Mouse (Mus musculus): ENCODE data around the gene Stn1.
"Not testable (repeated sequence)": the region's sequence is repeated elsewhere in the genome, so short reads cannot be mapped to it uniquely, and the experiment has no call there.

Gene Stn1

DNA sequence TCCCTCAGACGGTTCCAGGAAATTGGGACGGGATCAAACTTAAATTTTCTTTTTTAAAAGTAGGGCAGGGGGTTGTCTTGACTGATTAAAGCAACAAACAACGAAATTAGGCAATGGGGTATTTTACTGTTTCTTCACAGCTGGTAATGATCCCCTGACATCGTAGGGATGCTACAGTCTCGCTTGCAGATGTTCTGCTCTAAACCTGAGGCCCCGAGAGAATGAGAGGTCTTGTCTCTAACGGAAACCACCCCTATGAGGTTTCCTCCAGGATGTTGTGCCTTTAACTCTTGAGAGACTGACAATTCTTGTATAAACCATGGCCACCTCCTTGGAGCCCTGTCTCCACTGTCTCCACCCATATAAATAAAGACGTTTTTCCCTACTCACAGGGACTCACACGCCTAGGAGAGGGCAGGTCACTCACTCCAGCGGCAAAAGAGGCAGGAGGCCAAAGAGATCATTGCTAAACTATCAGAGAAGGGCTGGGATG is at the start of gene Stn1:
Gene Stn1, minus strand, starts transcription at position 208 of the 493 bp plus-strand sequence.
- no peak for DNase-seq (ENCODE audit: extremely low spot score)

DNA sequence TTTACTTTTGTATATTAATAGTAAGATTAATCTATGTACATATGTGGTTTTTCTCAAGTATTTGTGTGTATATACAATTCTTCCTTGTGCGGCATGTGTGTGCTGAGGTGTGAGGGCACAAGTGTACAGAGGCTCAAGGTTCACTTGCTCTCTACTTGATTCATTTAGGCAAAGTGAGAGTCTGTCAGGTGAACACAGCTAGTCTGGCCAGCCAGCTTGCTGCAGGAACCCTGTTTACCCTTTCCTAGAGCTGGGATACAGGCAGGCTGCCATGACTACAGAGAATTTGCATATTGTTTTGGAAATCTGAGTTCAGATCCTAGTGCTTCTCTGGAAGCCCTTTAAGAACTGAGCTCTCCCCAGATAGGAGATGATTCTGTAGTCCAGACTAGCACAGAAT is 49.7 kb upstream of the Stn1 start:
- DNase-seq (ENCODE audit: extremely low spot score), result no peak

DNA sequence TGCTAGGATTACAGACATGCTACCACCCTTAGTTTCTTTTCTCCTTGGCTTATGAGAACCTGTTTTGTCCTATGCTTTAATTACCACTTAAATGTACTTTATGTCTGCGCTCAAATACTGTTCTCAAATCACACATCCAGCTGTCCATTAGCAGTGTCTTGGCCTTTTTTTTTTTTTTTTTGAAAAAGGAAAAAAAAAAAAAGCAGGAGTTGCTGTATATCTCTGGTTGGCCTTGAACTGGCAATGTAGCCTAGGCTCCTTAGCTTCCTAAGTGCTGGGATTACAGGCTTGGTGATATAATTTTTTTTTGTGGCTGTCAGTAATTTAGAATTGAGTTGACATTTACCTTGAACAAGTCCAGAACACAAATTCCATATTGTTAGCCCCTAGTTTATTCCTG is 48.5 kb upstream of the Stn1 start:
- DNase-seq (ENCODE audit: extremely low spot score), result no peak

DNA sequence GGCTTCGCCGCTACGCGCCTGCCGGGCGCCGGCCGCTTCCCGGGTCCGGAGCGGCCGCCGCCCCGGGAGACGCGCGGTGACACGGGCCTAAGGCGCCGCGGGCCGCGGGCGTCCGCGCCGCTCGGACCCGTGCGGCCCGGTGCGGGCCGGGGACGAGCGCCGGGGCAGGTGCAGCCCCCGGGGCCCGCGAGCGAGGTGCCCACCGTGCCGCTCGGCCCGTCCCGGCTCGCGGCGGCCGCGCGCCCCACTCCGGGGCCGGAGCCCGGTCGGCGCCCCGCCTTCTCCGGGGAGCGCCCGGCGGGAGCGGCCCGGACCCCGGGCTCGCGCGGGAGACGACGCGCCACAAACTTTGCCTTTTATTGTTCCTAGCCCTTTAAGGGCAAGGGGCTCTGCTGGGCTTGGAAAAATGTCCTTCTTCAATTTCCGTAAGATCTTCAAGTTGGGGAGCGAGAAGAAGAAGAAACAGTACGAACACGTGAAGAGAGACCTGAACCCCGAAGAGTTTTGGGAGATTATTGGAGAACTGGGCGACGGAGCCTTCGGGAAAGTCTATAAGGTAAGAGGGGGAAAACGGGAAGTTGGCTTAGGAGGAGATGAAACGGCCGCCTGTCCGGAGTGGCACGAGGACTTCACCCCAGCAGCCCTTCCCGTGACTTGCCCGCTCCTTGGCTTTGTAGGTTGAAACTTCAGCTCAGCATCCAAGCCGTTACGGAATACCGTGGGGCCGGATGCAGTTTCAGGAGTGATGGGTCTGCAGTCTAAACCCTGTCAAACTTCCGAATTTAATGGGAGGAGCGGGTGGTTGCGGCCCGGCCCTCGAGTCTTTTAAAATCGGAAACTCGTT is 42.7 kb upstream of the Stn1 start:
- peak; percentile 46 for DNase-seq (ENCODE audit: extremely low spot score)

DNA sequence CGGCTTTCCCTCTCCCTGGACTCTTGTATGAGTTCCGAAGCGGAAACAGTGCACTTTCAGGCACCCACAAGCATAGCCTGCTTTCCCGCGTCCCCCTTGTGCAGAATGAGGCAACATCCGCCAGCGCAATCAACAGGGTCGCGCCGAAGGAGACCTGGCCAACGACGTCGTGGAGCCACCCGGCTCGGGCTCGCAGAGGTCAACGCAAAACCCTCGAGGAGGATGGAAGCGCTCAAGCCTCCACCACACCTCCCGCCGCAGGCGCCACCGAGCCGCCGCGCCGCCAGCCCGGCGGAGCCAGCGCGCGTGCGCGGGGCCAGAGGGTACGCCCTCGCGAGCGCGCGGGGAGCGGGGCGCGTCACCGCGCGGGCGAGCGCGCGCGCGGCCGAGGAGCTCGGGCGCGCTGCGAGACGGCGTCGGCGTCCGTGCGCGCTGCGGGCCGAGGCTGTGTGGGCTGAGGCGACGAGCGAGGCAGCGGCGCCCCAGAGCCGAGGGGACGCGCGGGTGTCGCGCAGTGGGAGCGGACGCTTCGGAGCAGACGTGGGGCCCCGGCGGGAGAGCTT is 42.0 kb upstream of the Stn1 start, which contains the start of gene Slk:
Gene Slk, plus strand, starts transcription at position 454 of the 563 bp plus-strand sequence.
- peak; percentile 86 for DNase-seq (ENCODE audit: extremely low spot score)

DNA sequence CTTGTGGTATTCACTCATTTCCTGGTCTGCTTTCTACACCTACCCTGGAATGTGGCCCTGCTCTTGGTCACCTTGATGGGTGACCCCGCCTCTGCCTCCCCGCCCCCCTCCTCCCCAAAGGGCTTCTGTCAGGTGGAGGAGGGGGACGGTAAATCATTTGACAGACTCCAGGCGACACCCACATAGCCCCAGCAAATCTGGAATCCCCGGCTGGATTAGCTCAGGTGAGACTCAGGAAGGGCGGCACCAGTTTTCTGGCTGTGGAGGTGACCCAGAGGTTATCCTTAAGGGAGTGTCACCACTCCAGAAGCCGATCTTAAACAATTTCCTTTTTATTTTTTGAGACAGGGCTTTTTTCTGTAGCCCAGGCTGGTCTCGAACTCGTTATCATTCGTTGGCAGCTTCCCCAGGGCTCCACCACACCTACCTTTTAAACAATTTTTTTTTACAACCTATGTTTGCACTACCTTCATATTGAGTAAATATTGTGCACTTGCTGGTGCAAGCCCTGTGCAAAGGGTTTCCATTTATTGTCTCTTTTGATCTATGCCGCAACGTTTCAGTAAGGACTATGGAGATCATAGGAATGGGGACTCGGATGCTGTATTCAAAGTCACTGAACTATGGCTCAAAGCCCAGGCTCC is 41.4 kb upstream of the Stn1 start:
- DNase-seq (ENCODE audit: extremely low spot score), result no peak

DNA sequence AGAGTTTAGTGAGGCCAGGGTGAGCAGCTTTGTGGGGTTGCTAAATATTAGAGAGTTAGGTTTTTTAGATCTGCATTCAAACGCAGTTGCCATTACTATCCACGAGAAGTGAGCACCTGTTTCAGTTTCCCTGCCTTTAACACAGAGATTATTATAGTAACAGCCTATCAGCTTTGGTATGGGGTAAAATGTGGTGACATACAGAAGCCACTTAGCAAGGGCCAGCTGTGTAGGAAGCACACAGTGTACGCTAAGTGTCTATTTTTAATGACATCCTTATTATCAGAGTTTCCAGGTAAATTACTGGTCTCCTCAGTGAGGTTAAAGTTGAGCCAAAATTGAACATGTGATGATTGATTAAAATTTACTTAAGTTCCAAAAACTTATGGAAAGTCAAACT is 36.4 kb upstream of the Stn1 start:
- DNase-seq (ENCODE audit: extremely low spot score), result no peak

DNA sequence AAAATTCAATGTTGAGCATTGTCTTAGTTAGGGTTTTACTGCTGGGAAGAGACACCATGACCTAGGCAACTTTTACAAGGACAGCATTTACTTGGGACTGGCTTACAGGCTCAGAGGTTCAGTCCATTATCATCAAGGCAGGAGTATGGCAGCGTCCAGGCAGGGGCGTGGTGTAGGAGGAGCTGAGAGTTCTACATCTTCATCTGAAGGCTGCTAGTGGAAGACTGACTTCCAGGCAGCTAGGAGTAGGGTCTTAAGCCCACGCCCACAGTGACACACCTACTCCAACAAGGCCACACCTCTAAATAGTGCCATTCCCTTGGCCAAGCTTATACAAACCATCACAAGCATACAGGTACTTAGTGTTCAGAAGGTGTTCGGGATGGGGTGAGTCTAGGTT is 34.7 kb upstream of the Stn1 start:
- not testable (repeated sequence) for DNase-seq (ENCODE audit: extremely low spot score)

DNA sequence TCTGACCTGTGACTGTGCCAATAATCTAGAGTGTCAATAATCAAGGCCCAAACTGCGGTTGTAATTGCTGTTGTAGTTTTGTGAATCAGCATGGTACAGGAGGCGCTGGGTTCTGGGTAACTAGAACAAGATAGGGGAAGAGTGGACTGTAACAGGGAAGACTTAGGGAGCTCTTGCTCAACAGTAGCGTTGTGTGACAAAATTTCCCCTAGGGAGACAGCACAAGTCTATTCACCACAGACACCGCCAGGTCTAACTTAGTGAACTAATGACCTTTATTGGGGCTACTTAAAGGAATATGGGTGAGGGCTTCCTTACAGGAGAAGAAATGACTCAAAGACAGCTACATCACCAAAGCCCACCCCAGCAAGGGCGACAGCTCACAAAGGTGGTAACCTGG is 32.7 kb upstream of the Stn1 start:
- DNase-seq (ENCODE audit: extremely low spot score), result no peak

DNA sequence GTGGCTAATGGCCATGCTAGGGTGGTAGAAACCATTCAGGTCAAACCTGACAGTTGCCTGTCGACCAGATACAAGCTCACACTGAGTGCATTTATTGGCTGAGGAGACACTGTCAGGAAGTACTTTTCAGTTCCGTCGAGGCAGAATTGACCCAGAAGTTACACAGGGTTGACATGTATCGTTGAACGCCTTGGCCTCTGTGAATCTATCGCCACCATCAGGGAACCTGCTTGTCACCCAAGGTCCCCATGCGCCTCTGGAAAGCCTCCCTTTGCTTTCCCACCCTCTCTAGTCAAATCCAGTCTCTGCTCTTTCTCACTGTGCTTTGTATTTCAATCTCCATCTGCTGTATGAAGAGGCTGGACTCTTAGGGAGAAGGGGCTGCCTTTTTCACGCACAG is 28.7 kb upstream of the Stn1 start:
- DNase-seq (ENCODE audit: extremely low spot score), result no peak

DNA sequence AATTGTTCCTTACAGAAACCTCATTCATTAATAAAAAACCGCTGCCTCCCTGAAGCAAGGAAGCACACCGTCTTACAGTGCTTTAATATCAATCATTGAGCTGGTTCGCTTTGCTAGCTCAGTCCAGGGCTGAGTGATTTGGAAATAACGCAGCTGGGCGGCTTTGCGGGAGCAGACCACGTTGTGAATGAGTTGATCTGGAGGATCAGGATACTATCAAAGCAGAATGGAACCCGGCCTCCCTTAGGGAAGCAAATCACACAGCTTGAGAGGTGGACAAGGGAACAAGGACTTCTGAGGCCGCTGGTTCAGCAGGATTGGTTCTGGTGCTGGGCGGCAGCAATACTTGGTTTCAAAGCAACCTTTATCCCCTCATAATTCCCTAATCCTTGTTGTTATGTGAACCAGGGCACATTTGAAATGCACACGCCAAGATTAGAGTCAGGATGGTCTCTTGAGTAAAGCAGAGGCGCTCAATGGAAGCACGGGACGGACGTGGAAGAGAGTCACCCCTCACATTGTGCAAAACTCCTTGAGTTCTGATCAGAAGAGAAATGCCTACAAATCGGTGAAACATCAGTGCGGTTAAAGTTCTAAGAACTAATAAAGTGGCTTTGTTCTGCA is 27.8 kb upstream of the Stn1 start:
- DNase-seq (ENCODE audit: extremely low spot score), result no peak

DNA sequence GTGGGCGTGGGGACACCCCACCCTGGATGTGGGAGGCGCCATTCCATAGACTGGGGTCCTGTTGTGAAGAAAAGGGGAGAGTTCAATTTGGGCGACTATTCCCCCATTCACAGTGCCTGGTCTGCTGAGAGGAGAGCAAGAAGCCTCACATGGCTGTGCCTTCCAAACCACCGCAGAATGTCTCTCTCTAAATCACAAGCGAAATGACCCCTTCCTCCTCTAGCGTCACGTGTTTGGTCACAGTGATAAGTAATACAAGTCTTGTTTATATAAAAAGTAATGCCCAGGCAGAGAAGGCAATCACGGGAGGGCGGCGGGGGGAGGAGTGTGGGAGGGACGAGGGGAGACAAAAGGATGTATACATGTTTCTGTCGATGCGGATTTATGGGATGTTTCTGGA is 26.4 kb upstream of the Stn1 start:
- no peak for DNase-seq (ENCODE audit: extremely low spot score)

DNA sequence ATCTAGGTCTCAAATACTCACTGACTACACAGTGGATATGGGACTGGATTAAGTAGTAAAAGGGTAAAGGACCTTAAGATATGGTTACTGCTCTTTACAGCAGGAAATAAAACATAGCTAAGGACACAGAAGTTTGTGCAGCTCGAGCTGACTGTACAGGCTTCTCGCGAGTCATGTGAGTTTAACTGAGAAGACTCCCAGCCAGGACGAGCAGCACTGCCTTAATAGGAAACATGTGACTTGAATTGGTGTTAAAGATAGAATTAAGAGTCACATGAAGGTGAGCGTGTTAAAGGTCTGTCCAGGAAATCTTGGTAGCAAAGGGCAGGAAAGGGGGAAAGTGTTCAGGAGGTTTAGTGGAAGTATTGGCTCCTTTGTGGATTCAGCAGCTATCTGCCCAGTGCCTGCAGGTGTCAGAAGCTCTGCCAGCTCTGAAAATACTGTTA is 24.7 kb upstream of the Stn1 start:
- no peak for DNase-seq (ENCODE audit: extremely low spot score)

DNA sequence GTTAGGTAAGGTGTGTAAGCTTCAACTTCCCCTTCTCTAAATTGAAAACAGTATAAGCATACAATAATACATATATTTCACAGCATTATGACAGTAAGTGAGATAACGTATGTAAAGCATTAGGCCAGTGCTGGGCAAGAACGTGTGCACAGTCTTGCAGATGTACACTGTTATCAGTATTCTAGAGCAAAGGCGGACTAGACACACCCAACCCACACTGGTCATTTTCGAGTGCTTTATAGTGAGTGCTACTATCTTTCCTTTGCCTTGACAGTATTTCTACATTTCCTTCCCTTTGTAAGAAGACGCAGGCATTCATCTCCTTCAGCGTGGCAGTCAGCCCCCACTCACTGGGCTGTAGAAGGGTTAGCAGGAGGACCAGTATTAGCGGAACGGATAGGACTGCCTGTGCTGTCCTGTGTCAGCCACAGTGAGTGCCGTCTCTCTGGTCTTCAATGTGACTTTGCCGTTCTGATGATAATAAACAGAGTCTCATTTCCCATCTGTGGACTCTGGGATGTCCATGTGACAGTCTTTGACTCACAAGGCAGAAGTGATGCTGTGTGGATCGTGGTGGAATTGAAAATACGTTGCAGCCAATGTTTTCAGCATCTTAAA is 23.3 kb upstream of the Stn1 start:
- DNase-seq (ENCODE audit: extremely low spot score), result no peak

DNA sequence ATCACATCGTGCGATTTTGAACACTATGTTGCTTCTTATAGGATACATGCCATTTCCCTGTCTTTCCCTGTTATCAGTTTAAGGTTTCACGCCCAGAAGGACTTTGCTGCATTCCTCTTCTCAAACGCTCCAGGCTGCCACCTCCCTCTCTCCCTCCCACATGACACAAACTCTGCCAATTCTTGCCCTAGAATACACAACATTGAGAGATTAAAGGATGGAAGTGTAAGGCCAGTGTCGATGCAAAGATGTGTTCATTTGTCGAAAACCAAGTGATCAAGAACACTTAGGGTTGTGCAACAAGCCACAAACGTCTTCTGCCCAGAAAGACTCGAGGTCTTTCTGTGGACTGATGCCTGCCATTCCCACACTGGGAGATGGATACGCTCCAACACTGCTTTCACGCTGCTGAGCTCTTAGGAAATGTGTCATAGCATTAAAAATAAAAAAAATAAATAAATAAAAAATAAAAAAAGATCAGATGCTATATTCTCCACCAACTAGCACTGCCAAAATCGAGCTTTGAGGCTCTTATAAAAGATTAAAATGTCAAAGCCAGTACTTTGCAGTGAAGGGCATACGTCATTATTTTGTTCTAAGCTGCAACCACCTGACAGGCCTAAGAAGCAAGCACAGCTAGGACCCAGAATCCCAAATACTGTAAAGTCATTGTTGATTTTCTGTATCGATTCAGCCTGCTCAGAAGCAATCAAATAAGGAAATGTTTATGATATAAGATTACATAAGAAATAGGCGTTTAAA is 22.6 kb upstream of the Stn1 start:
- DNase-seq (ENCODE audit: extremely low spot score), result no peak

DNA sequence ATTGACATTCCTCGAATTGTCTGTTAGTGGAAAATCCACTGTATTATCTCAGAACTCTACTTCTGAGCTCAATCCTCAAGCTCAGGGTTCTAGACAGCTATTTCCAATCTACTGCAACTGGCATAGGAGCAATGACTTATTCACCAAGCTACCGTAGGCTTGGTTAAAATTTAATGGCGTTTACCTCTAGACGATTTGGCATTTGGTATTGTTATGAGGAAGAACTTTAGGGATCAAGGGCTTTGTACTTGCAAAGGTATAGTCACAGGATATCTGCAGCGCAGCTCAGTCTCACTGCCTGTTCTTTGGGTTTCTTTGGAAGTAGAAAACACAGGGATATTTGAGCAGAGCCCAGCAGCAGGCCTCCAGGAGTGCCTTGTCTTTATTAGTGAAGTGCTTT is 21.8 kb upstream of the Stn1 start:
- DNase-seq (ENCODE audit: extremely low spot score), result no peak

DNA sequence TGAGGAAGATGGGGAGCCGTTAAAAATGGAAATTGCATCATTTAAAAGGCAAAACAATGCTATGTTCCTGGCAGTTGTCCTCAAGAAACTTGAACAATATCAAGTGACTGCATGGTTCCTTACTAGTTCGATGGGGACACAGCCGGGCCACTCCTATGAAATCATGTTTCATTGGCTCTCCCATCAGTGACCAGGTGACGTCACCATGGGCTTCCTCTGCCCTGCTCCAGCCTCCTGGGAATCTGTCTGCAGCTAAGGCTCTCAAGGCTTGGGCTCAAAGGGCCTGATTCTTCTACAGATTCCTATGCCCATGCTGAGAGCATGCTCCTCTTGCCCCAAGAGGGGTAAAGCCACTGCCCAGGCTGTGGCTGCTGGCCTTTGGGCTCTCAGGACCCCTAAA is 12.3 kb upstream of the Stn1 start:
- no peak for DNase-seq (ENCODE audit: extremely low spot score)

DNA sequence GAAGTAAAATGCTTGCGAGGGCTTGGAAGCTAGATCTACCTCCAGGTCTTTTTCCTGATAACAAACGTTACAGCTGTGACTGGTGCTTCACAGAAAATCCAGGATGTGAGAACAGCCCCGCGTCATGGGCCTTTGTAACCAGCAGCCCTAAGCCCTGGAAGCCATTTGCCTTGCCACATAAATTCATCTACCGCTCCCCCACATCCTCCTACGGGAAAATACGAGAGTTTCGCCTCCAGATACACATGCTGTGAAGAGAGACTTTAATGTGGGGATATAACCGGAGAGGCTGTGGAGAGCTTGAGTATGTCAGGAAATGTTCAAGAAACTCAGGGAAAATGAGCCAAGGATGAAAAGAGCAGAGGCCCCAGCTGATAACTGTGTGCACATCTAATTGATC is 11.9 kb upstream of the Stn1 start:
- DNase-seq (ENCODE audit: extremely low spot score), result no peak

DNA sequence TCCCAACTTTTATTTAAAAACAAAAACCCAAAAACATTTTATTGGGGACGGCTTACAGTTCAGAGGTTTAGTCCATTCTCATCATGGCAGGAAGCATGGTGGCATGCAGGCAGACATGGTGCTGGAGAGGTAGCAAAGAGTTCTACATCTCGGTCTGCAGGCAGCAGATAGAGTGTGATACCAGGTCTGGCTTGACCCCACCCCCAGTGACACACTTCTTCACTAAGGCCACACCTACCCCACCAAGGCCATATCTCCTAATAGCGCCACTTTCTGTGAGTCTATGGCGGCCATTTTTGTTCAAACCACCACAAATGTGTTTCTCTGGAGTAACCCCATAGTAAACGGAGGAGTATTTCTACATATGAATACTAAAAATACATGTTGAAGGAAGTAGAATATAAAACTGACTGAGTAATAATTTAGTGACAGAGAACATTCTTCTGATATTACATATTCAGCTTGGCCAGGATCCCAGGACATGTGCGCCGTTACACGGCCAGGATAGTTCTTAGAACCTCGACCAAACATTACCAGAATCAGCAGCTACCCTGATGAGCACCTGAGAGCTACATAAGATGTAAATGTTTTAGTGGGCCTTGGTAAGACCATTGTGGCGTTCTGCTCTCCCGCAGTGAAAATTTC is 11.2 kb upstream of the Stn1 start:
- DNase-seq (ENCODE audit: extremely low spot score), result no peak

DNA sequence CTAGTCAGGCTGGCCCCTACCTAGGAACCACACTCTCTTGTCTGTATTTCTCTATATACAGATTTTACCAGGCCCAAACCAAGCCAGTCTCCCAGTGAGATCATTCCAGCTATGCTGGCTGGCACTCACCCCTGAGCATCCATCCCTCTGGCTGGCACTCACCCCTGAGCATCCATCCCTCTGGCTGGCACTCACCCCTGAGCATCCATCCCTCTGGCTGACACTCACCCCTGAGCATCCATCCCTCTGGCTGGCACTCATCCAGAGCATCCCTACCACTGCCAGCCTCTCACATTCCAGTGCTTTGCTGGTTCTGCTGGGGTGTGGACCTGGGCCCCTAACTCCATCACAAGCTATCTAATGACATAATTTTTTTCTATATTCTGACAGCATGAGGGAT is 8.2 kb upstream of the Stn1 start:
- DNase-seq (ENCODE audit: extremely low spot score), result no peak

DNA sequence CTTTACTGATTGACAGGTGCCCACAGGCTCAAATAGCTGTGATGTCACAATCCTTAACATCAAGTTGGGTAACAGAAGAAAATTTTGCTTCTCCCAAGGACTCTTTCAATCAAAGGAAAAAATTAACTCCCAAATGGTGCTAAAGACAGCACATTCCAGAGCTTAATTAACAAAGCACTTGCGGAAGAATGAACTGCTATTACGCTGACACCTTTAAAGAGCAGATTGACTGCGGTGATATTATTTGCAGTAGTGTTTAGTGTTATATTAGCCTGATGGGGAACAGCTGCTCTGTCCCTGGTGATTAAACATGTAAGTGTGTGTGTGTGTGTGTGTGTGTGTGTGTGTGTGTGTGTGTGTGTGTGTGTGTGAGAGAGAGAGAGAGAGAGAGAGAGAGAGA is 7.7 kb upstream of the Stn1 start:
- no peak for DNase-seq (ENCODE audit: extremely low spot score)
